ENCODE assay signal across 7 mouse cellular contexts in genomic region chr11:72926226-72926890, GRCm38 (mm10). TPM values are rescaled to one million over a fixed set of nuclear protein-coding genes. Genes with fewer than 3 reads are reported as not detected.
DNase-seq lines count a peak whose midpoint lies in the region; ATAC-seq and TF ChIP-seq lines count a peak whose summit lies in the region.

No protein-coding gene starts in this region.

- TF ChIP-seq POLR2A in MEL (IDR thresholded peaks at IDR 0.05; ENCODE audit: control insufficient read depth in 1 of 2, insufficient read depth in 1 of 2, low read depth in 1 of 2, low read length in 2 of 2, poor library complexity in 1 of 2), result no peak

- no peaks in the 10 kb centered on the region for H3K27me3 ChIP-seq in MEL (ENCODE audit: control insufficient read depth in 1 of 2, insufficient read depth in 2 of 2, low read length in 2 of 2)
- H3K27me3 ChIP-seq in kidney, embryonic 16.5 days (ENCODE audit: insufficient read depth, low read length), result no peaks in the 10 kb centered on the region

- WGBS in kidney, embryonic 16.5 days, result 47% methylated on average over 13 of the region's 13 CpGs

- no peaks in the 10 kb centered on the region for H3K9me3 ChIP-seq in MEL (replicated peaks; ENCODE audit: insufficient read depth, low read length)
- no peaks in the 10 kb centered on the region for H3K9me3 ChIP-seq in kidney, embryonic 16.5 days (ENCODE audit: low read length)

- H3K36me3 ChIP-seq in MEL (ENCODE audit: control insufficient read depth in 1 of 2, insufficient read depth in 2 of 2, low read length in 2 of 2), result peaks cover 0 to 27% of the 10 kb centered on the region in 2 experiments; a peak in 2 of 4 replicates
- peaks cover 25% of the 10 kb centered on the region; the same call in 1 of the 2 replicates for H3K36me3 ChIP-seq in kidney, embryonic 16.5 days (ENCODE audit: insufficient read depth, low read length)

- H3K4me3 ChIP-seq in MEL (ENCODE audit: control insufficient read depth in 1 of 2, insufficient read depth in 1 of 2, low read depth in 2 of 2, low read length in 2 of 2), result no peak overlapping the region
- H3K4me3 ChIP-seq in kidney, embryonic 16.5 days (ENCODE audit: low read length), result no peak overlapping the region

- TF ChIP-seq EP300 in MEL (IDR thresholded peaks at IDR 0.05; ENCODE audit: low read depth in 1 of 2, low read length in 2 of 2), result no peak

- peak; percentile 93 to 96 (median 96) for TF ChIP-seq CTCF in MEL (IDR thresholded peaks at IDR 0.05 in 2 of 3, conservative IDR thresholded peaks at IDR 0.05 in 1 of 3; ENCODE audit: control insufficient read depth in 1 of 3, insufficient read depth in 1 of 3, low read depth in 2 of 3, low read length in 3 of 3, poor library complexity in 1 of 3, severe bottlenecking in 1 of 3)

- peaks cover 18 to 29% of the 10 kb centered on the region in 2 experiments for H3K4me1 ChIP-seq in MEL (ENCODE audit: control insufficient read depth in 1 of 2, insufficient read depth in 2 of 2, low read length in 2 of 2)
- H3K4me1 ChIP-seq in kidney, embryonic 16.5 days (ENCODE audit: insufficient read depth, low read length), result peaks cover 6% of the 10 kb centered on the region; the same call in 1 of the 2 replicates

- no peak overlapping the region for H3K27ac ChIP-seq in MEL (ENCODE audit: control insufficient read depth, low read depth, low read length)
- H3K27ac ChIP-seq in kidney, embryonic 16.5 days (ENCODE audit: low read length), result no peak overlapping the region

- no peaks in the 10 kb centered on the region for H3K79me2 ChIP-seq in MEL (ENCODE audit: control insufficient read depth, insufficient read depth, low read length, poor library complexity)

- no peak overlapping the region for H3K4me2 ChIP-seq in kidney, embryonic 16.5 days (replicated peaks; ENCODE audit: low read depth, low read length)

- DNase-seq in CD4-positive helper T cell, adult 2 months (ENCODE audit: low read depth, low spot score), result peak; percentile 49
- DNase-seq in MEL (ENCODE audit: low read depth, low spot score), result peak; percentile 55
- peak; percentile 59 for DNase-seq in cerebellum, adult 9-10 months
- DNase-seq in heart, adult 8-10 months (ENCODE audit: low spot score), result peak; percentile 68
- peak; percentile 84 for DNase-seq in lung, postnatal 36 days
- DNase-seq in spleen, adult 12 weeks (ENCODE audit: low spot score), result peak; percentile 19

- TF ChIP-seq RAD21 in MEL (IDR thresholded peaks at IDR 0.05; ENCODE audit: low read depth, low read length), result peak; percentile 81

- ATAC-seq in kidney, embryonic 16.5 days (ENCODE audit: low FRiP score, low TSS enrichment), result peak; percentile 47; the same call in 1 of the 2 replicates

- H3K9ac ChIP-seq in MEL (ENCODE audit: control insufficient read depth, low read depth, low read length, poor library complexity, severe bottlenecking), result no peak overlapping the region
- no peak overlapping the region for H3K9ac ChIP-seq in kidney, embryonic 16.5 days (replicated peaks; ENCODE audit: low read length)

TF ChIP-seq in MEL, 35 proteins besides CTCF, POLR2A, EP300 and RAD21:
- peak; percentile 80 for TF ChIP-seq ZC3H11A (IDR thresholded peaks at IDR 0.05; ENCODE audit: low read depth, low read length)
- no peak for TF ChIP-seq MAZ (IDR thresholded peaks at IDR 0.05; ENCODE audit: low read depth, low read length)
- peak; percentile 92 for TF ChIP-seq SMC3 (IDR thresholded peaks at IDR 0.05; ENCODE audit: low read depth, low read length)

RNA-seq across cellular contexts. Expression of gene Atp2a3, which starts 34.6 kb away (rescaled TPM):
- 10.7 and 16.4 TPM in 2 replicates for total RNA-seq in MEL (2012; rRNA removed)
- polyA plus RNA-seq in MEL (2012; ENCODE audit: insufficient read depth in 1 of 2, insufficient read length in 2 of 2, low read depth in 1 of 2, low replicate concordance in 2 of 2, missing spikeins in 1 of 2), result 10 to 100 TPM in 1 of 2 experiments, not detected in 1; 49.9 TPM
- total RNA-seq in heart, adult 8-10 months (2022), result 10 to 100 TPM in 3 of 4 experiments, 1 to 10 TPM in 1; 9.5 to 12.4 (median 11.2) TPM
- polyA plus RNA-seq in kidney, embryonic 16.5 days (2015; fragmentation: Nextera tagmentation; extraction: Ambion mirVana), result 5.4 and 5.9 TPM in 2 replicates

Comparison
In these comparisons a context has a peak if more than half of its experiments do, and no peak if none do; other contexts are left out.
1. DNase-seq: peak in every context shown above with its lines; median percentile 84 in lung, postnatal 36 days; 68 in heart, adult 8-10 months; 59 in cerebellum, adult 9-10 months; 55 in MEL; 49 in CD4-positive helper T cell, adult 2 months; 19 in spleen, adult 12 weeks.